Mouse (Mus musculus) intestine, embryonic 15.5 days (tissue): ENCODE measurements around the gene Plxnb3. TPM values are rescaled to one million over a fixed set of nuclear protein-coding genes. Genes with fewer than 3 reads are reported as not detected.
"Not testable (repeated sequence)": the region's sequence is repeated elsewhere in the genome, so short reads cannot be mapped to it uniquely, and the experiment has no call there.

Source experiments
- ATAC-seq: fragments of 200-750 bp; cut with Nextera tagmentation; 2 replicates; pipeline ENCODE4 v1.8.0; 2017; ENCODE audit warnings: moderate TSS enrichment, moderate library complexity
- H3K27ac ChIP-seq: fragments of 300-500 bp; sonication (generic); 2 replicates; pipeline ENCODE4 v1.5.1; 2015; ENCODE audit warnings: mild to moderate bottlenecking, inconsistent platforms
- H3K27me3 ChIP-seq: fragments of 300-500 bp; sonication (generic); replicated peaks from 2 replicates; pipeline ENCODE4 v1.6.1; 2015; ENCODE audit warnings: inconsistent platforms
- H3K36me3 ChIP-seq: fragments of 300-500 bp; sonication (generic); 2 replicates; pipeline ENCODE4 v1.6.1; 2015; ENCODE audit warnings: inconsistent platforms
- H3K4me1 ChIP-seq: fragments of 300-500 bp; sonication (generic); replicated peaks from 2 replicates; pipeline ENCODE4 v1.6.1; 2015; ENCODE audit warnings: inconsistent platforms
- H3K4me2 ChIP-seq: fragments of 300-500 bp; sonication (generic); replicated peaks from 2 replicates; pipeline ENCODE4 v1.6.1; 2015; ENCODE audit warnings: mild to moderate bottlenecking, inconsistent platforms
- H3K4me3 ChIP-seq: fragments of 300-500 bp; sonication (generic); replicated peaks from 2 replicates; pipeline ENCODE4 v1.5.1; 2015; ENCODE audit warnings: inconsistent platforms
- H3K9ac ChIP-seq: fragments of 300-500 bp; sonication (generic); 2 replicates; pipeline ENCODE4 v1.6.1; 2015; ENCODE audit warnings: inconsistent platforms
- H3K9me3 ChIP-seq: fragments of 300-500 bp; sonication (generic); 2 replicates; pipeline ENCODE4 v1.6.1; 2016; ENCODE audit warnings: inconsistent platforms
- WGBS: fragments of 180-500 bp; shearing (Covaris S2); methylation state at CpG from one replicate; pipeline ENCODE4 v1.1.7; 2015; 5-methylcytosine and 5-hydroxymethylcytosine counted together
- polyA plus RNA-seq: library from polyadenylated mRNA; unstranded; fragments of >200 nt; fragmentation: Nextera tagmentation; extraction: Ambion mirVana; gene quantifications from 2 replicates; pipeline ENCODE4 v1.2.1, GENCODE M21; 2015

The Plxnb3 gene
- 0.38 TPM in 2 replicates for polyA plus RNA-seq

DNA sequence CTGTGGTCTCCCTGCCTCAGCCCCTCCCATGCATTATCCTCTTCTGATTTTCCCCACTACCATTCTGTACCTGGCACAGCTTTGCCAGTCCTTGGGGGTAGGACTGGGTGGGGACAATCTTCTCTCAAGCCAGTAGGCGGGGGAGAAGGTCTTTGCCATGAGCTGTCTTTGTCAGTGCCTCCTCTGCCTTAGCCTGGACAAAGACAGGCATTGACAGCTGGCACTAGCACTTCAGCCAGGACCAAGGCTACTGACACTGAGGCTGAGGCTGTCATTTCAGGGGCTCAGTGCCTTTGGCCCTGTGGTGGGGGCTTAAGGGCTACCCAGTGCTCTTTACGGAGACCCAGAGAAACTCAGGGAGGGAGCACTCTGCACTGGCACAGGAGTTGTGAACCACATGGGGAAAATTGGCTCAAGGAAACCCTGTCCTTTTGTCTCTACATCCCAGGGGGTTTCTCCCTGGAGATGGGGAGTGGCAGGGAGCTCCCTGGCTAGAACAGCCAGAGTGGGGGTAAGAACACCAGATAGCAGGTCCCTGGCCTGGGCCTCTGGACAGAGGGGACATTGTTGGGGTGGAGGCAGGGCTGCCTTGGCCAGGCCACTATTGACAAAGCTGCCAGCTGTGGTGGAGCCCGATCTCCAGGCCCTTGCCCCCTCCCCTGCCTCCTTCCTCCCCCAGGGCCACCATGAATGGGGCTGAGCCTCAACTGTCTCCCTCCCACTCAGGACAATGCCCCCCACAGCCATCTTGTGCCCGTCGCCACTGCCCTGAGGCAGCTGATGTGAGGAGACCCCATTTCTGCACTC, at the start of gene Plxnb3:
Gene Plxnb3, plus strand, starts transcription at position 757 of the 807 bp plus-strand sequence.
- no peak within 1 kb of the TSS for H3K27ac ChIP-seq
- no peaks in the 10 kb centered on the region for H3K9me3 ChIP-seq
- H3K4me3 ChIP-seq = no peak within 1 kb of the TSS
- 65% methylated on average over 5 of the region's 5 CpGs for WGBS
- no peak within 1 kb of the TSS for H3K4me2 ChIP-seq
- no peaks in the 10 kb centered on the region for H3K36me3 ChIP-seq
- H3K9ac ChIP-seq = no peak within 1 kb of the TSS
- H3K27me3 ChIP-seq = peaks cover 6% of the 10 kb centered on the region
- H3K4me1 ChIP-seq = no peaks in the 10 kb centered on the region
- ATAC-seq = no peak

- peak; percentile 45 for ATAC-seq
- H3K4me2 ChIP-seq = peak overlapping the region; percentile 69
- no peaks in the 10 kb centered on the region for H3K36me3 ChIP-seq
- no peaks in the 10 kb centered on the region for H3K27me3 ChIP-seq
- no peaks in the 10 kb centered on the region for H3K9me3 ChIP-seq
- H3K27ac ChIP-seq = peak overlapping the region; percentile 82
- peak overlapping the region; percentile 58 for H3K9ac ChIP-seq
- H3K4me1 ChIP-seq = peaks cover 7% of the 10 kb centered on the region
- H3K4me3 ChIP-seq = peak overlapping the region; percentile 53
- 29% methylated on average over 21 of the region's 21 CpGs for WGBS
Measured at GRCm38 (mm10) chrX:73715476-73716108, 41.3 kb upstream of the Plxnb3 start.

- WGBS = 13% methylated on average over 43 of the region's 45 CpGs
- Histone ChIP-seq H3K9ac (peak within 1 kb of the TSS; percentile 58), H3K9me3 (no peaks in the 10 kb centered on the region), H3K27me3 (no peaks in the 10 kb centered on the region), H3K4me2 (peak within 1 kb of the TSS; percentile 69), H3K4me1 (peaks cover 7% of the 10 kb centered on the region), H3K4me3 (peak within 1 kb of the TSS; percentile 53), H3K36me3 (no peaks in the 10 kb centered on the region), H3K27ac (peak within 1 kb of the TSS; percentile 82)
- peak; percentile 95 for ATAC-seq
Measured at GRCm38 (mm10) chrX:73716109-73716661, 40.7 kb upstream of the Plxnb3 start, which contains the start of the genes Bcap31 and Abcd1. Gene Bcap31, minus strand, starts transcription at chrX:73716175. Gene Abcd1, plus strand, starts transcription at chrX:73716597.

- 30% methylated on average over 30 of the region's 30 CpGs for WGBS
- H3K9me3 ChIP-seq = no peaks in the 10 kb centered on the region
- H3K4me2 ChIP-seq = peak overlapping the region; percentile 69
- no peaks in the 10 kb centered on the region for H3K36me3 ChIP-seq
- H3K27ac ChIP-seq = peak overlapping the region; percentile 82
- H3K27me3 ChIP-seq = no peaks in the 10 kb centered on the region
- ATAC-seq = peak; percentile 46; the same call in 1 of the 2 replicates
- peaks cover 7% of the 10 kb centered on the region for H3K4me1 ChIP-seq
- H3K9ac ChIP-seq = peak overlapping the region; percentile 53
- peak overlapping the region; percentile 53 for H3K4me3 ChIP-seq
Measured at GRCm38 (mm10) chrX:73716709-73717545, 40.0 kb upstream of the Plxnb3 start.

DNA sequence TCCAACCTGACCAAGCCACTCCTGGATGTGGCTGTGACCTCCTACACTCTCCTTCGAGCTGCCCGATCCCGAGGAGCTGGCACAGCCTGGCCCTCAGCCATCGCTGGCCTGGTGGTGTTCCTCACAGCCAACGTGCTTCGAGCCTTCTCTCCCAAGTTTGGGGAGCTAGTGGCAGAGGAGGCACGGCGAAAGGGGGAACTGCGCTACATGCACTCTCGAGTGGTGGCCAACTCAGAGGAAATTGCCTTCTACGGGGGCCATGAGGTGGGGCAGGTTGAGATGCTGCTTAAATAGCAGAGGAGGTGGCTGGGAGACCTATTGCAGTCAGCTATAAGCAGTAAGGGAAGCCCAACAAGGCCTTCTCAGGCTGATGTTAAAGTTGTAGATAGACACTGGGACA, 39.2 kb upstream of the Plxnb3 start:
- Histone ChIP-seq H3K4me1 (peaks cover 7% of the 10 kb centered on the region), H3K4me3 (peak overlapping the region; percentile 53), H3K27me3 (no peaks in the 10 kb centered on the region), H3K9ac (peak overlapping the region; percentile 53), H3K27ac (no peak overlapping the region), H3K36me3 (no peaks in the 10 kb centered on the region), H3K9me3 (no peaks in the 10 kb centered on the region), H3K4me2 (peak overlapping the region; percentile 69)
- 65% methylated on average over 11 of the region's 11 CpGs for WGBS
- no peak for ATAC-seq

DNA sequence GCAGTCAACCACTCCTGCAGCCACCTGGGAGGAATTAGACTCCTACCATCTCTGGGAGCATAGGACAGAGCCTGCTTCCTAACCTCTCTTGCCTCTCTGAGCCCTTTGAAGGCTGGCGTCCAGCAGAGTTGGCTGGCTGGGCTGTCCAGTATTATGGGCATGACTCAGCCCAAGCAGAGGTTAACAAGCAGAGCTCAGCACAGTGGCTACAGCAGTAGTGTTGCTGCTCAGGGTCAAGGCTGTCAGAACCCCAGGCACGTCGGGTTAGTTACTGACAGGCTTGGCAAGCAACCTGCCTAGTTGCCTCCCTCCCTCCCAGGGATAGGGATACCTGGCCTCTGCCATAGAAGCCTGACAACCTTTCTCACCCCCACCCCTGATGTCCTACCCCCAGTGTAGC, 38.6 kb upstream of the Plxnb3 start:
- 49% methylated on average over 3 of the region's 3 CpGs for WGBS
- H3K27me3 ChIP-seq = no peaks in the 10 kb centered on the region
- H3K9me3 ChIP-seq = no peaks in the 10 kb centered on the region
- H3K9ac ChIP-seq = no peak overlapping the region
- peaks cover 7% of the 10 kb centered on the region for H3K4me1 ChIP-seq
- H3K4me2 ChIP-seq = peak overlapping the region; percentile 69
- no peak for ATAC-seq
- no peak overlapping the region; the same call in 1 of the 2 replicates for H3K27ac ChIP-seq
- H3K4me3 ChIP-seq = 0 out of 2 replicates have a peak overlapping the region, but pooled peaks have one; percentile 53
- H3K36me3 ChIP-seq = no peaks in the 10 kb centered on the region

- no peak overlapping the region for H3K9ac ChIP-seq
- peaks cover 7% of the 10 kb centered on the region for H3K4me1 ChIP-seq
- peak overlapping the region; percentile 69 for H3K4me2 ChIP-seq
- H3K9me3 ChIP-seq = no peaks in the 10 kb centered on the region
- WGBS = 40% methylated on average over 5 of the region's 5 CpGs
- H3K36me3 ChIP-seq = no peaks in the 10 kb centered on the region
- no peak for ATAC-seq
- no peak overlapping the region for H3K4me3 ChIP-seq
- no peaks in the 10 kb centered on the region for H3K27me3 ChIP-seq
- no peak overlapping the region; the same call in 1 of the 2 replicates for H3K27ac ChIP-seq
Measured at GRCm38 (mm10) chrX:73718686-73719362, 38.1 kb upstream of the Plxnb3 start.

DNA sequence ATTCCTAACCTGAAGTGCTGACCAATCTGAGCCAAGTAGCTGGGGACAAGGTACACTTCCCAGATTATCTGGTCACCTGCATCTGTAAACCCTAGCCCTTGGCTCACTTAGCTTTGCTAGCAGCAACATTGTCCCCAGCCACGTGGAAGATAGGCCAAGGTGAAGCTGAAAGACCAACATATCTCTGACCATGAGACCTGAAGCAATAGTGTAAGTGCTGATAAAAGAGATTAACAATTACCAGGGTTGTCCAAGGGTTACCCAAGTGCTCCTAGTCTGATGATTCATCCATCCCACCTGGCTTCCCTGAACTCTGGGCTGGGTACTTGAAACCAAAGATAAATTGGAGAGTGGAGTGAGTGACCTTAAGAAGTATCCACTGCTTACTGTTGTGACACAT, 26.0 kb upstream of the Plxnb3 start:
- H3K9me3 ChIP-seq = no peaks in the 10 kb centered on the region
- no peaks in the 10 kb centered on the region for H3K36me3 ChIP-seq
- no peaks in the 10 kb centered on the region for H3K4me1 ChIP-seq
- ATAC-seq = peak; percentile 89
- H3K27ac ChIP-seq = no peak overlapping the region
- no peak overlapping the region for H3K4me2 ChIP-seq
- H3K9ac ChIP-seq = no peak overlapping the region
- WGBS = 32% methylated on average over 1 of the region's 1 CpGs
- no peaks in the 10 kb centered on the region for H3K27me3 ChIP-seq
- no peak overlapping the region for H3K4me3 ChIP-seq

DNA sequence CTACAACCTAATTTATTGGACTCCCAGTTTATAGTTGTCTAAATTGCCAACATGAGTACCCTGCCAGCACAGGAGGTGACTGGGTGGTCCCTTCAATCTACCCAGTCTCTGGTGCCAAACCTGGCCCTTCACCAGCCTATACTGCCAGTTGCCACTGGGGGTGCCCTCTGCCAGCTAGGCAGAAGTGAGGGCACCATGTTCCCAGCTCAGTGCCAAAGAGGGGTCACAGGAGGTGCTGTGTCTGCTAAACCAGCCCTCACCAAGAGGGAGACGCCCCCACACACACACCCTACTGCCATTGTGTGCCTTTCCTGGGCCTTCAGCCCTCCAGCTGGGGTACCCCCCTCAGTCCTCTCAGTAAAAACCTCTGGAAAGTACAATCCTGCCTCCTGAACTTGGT, 18.7 kb upstream of the Plxnb3 start:
- Histone ChIP-seq H3K4me3 (no peak overlapping the region), H3K9me3 (no peaks in the 10 kb centered on the region), H3K36me3 (no peaks in the 10 kb centered on the region), H3K27ac (no peak overlapping the region), H3K9ac (no peak overlapping the region), H3K4me2 (no peak overlapping the region), H3K4me1 (no peaks in the 10 kb centered on the region), H3K27me3 (no peaks in the 10 kb centered on the region)
- WGBS = 53% methylated on average over 1 of the region's 1 CpGs
- ATAC-seq = no peak

DNA sequence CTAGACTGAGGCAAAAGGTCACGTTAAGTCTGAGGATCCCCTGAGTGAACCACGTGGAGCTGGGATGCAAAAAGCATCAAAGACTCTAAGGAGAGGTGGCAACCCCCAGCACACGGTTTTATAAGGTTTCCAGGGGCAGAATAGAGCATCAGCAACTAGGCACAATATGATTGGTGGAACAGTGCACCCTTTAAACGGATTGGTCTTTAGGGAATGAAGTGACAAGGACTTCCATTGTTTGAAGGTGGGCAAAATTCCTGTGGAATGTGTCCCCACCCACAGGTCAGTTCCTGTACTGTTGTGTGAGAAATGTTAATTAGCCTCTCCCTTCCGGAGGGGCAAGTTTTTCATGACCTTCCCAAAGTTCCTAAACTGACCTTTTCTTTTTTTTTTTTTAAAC, 17.7 kb upstream of the Plxnb3 start:
- no peaks in the 10 kb centered on the region for H3K27me3 ChIP-seq
- no peak overlapping the region for H3K4me2 ChIP-seq
- H3K9me3 ChIP-seq = no peaks in the 10 kb centered on the region
- WGBS = 69% methylated on average over 5 of the region's 5 CpGs
- no peak overlapping the region for H3K9ac ChIP-seq
- no peak for ATAC-seq
- no peak overlapping the region for H3K4me3 ChIP-seq
- H3K4me1 ChIP-seq = no peaks in the 10 kb centered on the region
- no peak overlapping the region for H3K27ac ChIP-seq
- no peaks in the 10 kb centered on the region for H3K36me3 ChIP-seq

GRCm38 (mm10) chrX:73739841-73740240, 17.0 kb upstream of the Plxnb3 start:
- H3K4me1 ChIP-seq, ATAC-seq: not testable (repeated sequence)
- WGBS = 94% methylated on average over 7 of the region's 7 CpGs

More at GRCm38 (mm10) chrX:73739841-73740240, 17.0 kb upstream of the Plxnb3 start:
- H3K4me2 ChIP-seq, H3K27ac ChIP-seq, H3K4me3 ChIP-seq, H3K27me3 ChIP-seq, H3K9ac ChIP-seq, H3K9me3 ChIP-seq, H3K36me3 ChIP-seq: not testable (repeated sequence)
